Mouse (Mus musculus): ENCODE measurements at regions not wholly inside any gene's neighbourhood (a gene's known extent, or its start where the extent isn't known, plus 50 kb on each side); places are given as distances from the start of the nearest gene placed in this dataset.
A peak's percentile ranks its signal among the peaks of the same experiment; 100 is the strongest.

DNA sequence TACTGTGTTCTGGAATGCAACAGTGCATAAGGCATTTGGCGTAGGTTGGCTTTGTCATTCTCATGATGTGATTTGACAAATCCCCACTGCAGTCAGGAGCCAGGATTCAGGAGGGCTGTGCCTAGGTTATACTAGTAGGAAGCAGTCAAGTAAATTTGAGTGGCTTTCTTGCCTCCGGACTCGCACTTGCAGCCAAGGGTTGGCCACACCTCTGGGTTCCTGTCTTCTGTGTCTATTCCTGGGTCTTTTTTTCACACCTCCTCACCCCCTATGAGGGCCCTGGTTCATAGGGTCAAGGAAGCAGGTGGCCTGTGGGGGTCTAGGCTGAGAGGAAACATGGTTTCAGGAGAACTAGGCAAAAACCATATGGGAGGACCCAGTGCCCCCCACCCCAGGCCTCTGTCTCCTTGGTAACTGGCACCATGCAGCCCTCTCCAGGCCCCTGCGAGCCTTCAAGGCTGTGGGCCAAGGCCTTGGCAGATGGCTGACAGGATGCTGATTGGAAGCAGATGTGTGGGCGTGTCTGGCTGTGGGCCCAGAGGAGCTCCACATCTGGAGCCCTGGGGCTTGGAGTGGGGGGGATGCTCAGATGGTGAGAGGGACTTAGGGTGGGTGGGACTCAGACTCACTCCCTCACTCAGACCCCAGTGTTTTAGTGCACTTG is 195.7 kb downstream of the Rgs3 start:
- peak; percentile 15 for ATAC-seq

DNA sequence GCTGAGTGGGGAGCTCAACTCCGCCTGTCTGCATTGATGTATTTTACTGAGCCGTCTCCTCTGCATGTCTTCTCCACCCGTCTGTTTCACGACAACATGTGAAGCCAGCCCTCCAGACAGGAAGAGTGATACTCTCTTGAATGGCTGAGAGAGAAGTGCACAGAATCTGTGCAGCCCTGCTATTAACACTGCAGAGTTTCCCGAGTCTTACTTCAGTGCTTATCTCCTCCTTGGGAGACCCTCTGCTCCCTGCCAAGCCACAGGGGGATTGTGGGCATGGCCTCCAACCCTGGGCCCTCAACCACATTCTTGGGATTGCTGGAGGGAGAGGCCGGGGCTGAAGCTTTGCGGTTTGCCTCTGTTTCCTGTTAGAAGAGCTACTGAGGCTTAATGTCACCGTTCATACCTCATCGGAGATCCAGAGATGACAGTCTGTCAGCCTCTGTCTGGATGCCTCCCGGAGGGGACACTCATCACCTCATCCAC is 197.1 kb downstream of the Rgs3 start:
- peak; percentile 87 for ATAC-seq

DNA sequence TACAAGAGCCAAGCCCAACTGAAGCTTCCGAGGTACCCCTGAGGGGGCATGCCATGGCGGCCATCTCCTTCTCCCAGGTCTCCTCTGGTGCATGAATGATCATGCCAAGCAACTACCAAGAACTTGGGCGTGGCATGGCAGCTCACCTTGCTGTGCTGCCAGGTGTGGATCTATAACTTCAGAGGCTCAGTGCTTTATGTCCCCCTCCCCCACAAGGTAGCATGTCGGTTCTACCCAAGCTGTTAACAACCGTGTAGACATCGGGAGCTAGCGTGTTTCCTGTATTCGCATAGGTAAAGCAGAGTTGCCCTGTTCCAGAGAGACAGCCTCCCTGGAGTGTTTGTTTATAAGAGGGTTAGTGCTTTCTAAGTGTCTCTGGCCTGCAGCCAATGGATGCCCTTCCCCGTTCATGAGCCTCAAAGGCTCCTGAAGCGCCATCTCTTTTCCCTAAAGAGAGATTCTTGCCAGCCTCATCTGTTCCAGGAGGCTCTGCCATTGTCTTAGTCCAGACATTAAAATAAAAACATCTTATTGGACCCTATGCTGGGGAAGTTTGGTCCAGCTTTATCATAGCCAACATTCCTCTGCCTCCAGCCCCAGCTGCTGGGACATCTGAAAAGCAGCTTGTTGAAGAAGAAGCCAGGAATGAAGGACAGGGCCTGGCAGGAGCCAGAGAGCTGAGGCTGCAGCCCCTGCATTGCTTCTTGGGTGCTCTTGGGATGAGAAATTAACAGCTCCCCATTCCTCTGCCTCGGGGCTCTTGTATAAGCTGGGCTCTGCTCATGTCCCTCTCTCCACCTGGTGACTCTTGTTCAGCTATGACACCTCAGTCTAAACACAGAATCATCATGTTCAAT is 201.3 kb downstream of the Rgs3 start:
- ATAC-seq = no peak

DNA sequence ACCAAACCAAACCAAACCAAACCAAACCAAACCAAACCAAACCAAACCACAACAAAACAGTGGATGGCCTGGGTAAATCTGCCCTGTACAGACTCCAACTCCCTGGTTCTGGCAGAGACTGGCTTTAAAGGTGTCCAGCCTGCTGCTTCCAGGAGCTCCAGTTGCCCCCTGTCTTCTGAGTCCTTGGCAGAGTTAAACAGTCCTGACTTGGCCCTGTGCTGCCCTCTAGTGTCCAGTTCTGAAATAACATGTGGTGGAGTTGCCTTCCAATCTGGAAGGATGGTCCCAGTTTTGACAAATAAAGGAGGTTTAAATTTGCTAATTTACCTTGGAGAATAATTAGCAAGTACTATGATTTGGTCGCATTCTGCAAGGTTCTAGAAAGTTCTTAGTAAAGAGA is 202.0 kb downstream of the Rgs3 start:
- peak; percentile 20 for ATAC-seq

DNA sequence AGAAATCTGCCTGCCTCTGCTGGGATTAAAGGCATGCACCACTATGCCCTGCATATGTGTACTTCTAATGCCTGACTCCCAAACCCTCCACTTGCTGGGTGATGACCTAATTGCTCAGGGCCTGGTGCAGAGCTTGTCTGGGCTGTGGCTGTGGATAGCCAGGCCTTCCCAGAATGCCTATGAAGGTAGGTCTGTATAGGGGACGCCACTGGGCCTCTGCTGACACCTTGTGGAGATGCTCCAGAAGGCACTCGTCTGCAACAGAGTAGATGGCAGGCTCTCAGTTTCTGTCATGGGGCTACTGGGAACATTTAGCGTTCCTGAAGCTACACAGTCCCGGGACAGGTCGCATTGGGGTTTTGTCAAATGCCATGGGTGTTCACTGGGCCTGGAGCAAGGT is 201.4 kb upstream of the Zfp618 start:
- peak; percentile 94 for ATAC-seq

DNA sequence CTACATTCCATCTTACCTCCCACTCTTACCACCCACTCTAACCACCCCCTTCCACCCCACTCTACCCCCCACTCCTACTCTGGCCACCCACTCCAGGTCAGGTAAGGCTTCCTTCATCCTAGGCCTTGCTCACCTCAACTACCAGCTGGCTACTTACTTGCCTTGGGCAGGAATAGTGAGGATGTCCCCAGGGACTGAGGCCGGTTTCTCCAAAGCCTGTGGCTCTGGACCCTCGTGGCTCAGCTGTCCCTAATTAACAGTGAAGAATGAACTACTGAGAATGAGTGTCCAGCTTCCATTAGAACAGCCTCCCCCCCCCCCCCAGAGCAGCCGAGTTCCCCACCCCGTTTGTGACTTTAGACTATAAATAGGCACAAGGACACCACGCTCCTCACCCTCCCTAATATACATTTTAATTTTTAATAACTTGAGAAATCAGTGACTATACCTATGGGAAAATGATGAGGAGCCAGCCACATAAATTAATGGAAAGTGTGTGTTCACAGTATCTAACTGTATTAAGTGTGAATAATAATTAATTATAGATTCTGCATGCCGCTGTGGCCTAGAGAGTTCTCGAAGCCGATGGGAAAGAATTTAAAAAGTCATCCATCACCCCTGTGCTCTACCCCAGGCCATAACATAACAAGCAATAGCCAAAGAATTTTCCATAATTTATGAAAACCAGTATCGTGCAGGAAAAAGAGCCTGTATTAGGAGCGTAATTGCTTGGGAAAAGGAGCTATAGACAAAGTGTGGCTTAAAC is 195.7 kb upstream of the Zfp618 start:
- no peak for ATAC-seq

DNA sequence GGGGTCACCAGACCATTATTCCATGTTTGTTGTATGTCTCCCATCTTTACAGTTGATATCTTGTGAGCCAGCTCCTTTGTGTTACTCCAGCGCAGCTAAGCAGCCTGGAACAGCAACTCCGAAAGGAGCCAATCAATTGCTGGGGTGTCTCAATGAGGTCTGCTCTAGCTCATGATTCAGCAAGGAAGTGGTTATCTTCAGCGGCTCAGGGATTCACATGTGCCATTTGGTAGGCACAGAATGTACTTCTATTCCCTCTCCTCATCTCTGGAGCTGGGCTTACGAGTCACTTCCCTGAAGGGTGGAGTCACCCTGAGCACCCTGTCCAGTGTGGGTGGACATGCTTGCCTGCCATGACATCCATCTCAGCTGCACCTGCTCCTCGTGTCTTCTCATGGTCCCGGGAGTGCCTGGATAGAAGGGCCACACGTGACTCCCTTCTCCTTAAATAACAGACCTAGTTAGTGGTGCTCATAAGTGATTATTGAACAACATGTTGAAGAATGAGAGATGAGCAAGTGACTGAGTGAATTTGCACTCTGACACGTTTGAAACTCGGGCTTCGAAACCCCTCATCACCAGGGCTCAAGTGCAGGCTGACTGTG is 190.3 kb upstream of the Zfp618 start:
- ATAC-seq = no peak

DNA sequence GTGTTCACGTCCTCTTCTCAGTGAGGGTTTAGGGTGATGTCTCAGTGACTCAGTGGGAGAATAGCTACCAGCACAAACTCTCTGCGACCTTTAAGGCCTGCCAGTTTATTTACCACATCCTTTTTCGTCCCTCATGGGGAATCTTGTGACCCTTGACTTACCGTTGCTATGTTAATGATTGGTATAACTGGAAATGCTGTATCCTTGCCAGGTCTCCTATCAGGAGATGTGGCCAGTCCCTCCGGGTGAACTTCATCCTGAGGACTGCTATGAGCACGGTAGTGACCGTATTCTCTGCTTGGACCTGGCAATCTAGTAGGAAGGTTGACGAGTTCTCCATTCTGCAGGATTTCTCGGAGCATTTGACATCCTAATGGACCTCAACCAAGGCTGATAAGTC is 188.5 kb upstream of the Zfp618 start:
- no peak for ATAC-seq

DNA sequence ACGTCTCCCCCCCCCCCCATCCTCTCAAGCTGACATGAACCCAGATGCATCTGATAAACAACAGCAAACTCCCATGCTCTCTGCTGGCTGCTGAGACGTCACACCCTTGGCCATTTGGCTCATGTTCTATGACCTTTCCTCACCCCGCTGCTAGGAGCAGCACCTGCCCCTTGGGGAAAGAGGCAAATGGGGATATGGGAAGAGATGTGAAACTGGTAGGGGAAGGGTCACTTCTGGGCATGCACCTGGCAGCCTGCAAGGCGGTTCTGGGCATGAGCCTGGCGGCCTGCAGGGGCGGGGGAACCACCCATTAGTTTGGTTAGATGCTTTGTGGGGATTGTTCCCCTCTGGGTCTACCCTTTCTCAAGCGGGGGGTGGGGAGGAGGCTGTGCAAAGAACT is 187.9 kb upstream of the Zfp618 start:
- ATAC-seq = no peak

DNA sequence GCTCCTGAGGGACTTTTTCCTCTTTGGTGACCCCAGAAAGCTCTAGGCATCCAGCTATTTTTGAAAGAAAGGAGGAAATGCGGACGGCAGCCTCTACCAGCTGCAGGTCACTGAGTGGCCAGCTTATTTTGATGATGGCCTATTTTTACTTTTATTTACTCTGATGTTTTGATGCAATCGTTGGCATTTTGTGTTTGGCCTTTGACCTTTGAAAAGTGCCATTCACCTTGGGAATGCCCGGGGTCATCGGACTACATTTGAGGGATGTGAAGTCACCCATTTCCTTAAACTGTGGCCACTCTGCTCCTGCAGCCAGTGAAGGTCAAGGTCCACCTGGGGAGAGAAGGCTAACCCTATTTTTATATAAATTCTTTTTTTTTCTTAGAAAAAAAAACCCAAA is 186.8 kb upstream of the Zfp618 start:
- no peak for ATAC-seq

DNA sequence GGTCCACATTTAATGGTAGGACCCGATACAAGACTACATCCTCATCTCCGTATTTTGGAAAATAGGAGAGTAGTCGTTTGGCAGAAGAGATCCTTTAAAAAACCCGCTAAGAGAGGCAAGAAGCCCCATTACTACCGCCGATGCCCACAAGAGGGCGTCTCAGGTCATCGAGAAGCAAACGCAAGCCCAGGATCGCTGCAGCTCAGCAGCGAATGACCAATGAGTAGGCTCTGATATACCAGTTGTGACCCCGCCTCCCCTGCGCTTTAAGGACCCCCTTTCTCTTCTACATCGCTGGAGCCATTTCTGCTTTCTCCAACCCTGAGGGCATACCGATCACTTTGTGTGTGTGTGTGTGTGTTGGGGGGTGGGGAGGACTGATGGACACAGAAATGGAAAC is 185.0 kb upstream of the Zfp618 start:
- ATAC-seq = peak; percentile 88

DNA sequence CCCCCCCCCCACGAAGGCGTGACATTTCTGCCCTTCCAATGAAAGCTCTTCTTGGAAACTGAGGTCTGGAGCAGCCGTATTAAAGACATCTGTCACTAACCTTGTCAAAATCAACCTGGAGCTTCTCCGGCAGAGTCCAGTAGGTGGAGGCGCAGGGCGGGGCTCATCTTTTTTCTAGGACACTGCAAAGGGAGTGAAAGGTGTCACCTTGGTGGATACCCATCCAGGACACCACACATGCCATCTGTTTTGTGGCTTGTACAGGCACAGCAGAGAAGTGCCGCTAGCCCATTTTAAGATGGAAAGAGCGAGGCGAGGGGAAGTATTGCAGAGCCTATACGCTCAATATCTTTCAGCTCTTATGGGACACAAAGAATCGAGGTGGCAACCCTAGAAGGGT is 184.5 kb upstream of the Zfp618 start:
- peak; percentile 21 for ATAC-seq

DNA sequence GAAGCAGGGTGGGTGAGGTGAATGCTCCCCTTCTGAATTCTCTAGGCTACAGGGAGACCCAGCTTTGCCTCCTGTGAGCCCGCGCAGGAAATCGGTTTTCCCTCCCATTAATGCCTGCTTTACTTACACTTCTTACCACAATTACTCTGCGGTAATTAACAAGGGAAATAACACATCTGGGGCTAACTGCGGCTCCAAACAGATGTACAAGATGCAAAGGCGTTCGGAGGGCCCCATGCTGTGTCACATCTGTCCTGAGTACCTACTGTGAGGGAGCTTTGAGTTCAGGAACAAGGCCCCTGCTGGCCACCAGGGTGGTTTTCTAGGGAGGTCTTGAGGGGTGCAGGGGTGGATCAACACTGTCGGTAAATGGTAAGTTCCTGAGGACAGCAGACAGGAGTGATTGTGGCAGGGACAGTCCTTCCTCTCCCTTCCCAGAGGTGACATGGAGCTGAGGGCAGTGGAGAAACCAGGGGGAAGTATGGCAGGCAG is 184.0 kb upstream of the Zfp618 start:
- peak; percentile 13 for ATAC-seq

DNA sequence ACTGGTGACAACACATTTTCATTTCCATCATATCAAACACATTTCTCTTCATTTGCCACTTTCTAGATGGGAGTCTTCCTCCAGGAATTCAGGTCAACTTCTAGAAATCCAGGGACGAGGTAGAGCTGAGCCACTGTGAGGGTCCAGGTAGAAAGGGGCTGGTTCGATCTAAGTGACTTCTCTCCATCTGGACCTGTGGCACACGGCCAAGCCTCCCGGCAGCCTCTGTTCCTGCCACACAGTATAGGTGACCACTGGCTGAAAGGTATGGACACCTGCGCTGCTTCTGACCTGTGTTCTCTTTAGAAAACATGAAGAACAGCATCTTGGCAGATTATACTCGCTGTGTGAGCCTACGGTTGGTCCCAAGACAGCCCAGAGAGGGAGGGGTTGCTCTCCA is 179.7 kb upstream of the Zfp618 start:
- no peak for ATAC-seq

DNA sequence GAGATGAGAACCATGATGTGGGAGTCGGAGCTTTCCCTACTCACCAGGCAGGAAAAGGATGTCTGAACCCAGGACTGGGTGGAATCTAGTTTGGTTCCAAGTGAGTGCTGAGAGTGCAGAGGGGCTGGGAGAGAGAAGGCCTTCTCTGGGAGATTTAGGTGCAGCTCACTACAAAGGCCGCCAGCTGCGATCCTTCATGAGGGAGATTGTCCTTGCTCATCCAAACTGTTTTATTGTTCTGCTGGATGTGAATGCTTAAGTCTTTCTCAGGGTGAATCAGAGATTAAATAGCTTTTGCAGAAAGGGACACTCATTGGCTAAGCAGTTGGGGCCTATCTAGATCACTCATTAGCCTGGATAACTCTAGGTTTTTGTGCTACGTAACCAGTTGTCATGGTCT is 175.7 kb upstream of the Zfp618 start:
- no peak for ATAC-seq

DNA sequence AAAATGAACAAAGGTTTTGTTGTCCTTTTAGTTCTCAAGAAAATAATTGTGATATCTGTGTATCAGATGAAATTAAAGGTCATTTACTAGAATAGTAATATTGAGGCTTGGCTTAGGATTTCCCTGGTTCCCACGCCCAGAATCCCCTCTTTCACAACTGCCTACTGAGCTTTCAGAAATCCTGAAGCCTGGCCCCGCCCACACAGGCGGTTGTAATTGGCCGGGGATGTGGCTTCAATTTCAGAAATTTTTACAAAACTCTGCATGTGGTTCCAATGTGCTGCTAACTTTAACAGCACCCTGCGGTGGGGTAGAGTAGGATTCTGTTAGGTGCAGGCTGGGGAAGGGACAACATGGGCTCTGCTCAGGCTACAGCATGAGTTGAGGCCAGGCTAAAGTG is 171.8 kb upstream of the Zfp618 start:
- ATAC-seq = no peak

DNA sequence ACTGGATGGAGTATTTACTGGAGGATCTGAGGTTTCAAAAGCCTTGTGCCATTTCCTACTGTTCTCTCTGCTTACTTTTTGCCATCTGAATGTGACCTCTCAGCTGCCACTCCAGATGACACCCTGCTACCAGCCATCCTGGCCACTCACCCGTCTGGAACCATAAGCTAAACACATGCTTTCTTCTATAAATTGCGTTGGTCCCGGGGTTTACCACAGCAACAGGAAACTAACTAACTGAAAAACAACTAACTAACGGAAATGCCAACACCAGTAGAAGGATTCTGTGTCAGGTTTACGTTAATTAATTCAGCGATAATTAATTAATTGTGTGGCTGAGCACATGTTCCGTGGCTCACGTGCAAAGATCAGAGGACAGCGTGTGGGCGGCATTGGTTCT is 169.8 kb upstream of the Zfp618 start:
- peak; percentile 86 for ATAC-seq

DNA sequence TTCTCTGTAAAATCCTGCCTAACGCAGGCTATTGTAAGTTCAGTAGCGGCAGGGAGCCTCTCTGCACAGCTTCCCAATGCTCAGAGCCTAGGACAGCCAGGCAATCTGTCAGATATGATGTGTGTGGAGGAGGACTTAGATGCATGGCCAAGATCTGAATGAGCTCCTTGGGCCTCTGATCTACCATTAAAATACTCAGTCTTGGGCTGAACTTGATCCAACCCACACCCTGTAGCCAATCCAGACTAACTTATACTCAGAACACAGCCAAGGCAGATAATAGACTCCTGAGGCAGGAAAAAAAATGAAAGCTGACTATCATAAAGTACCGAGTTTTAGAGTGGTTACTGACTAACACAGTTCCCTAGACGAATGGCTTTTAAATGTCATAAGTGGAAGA is 165.4 kb upstream of the Zfp618 start:
- ATAC-seq = no peak

DNA sequence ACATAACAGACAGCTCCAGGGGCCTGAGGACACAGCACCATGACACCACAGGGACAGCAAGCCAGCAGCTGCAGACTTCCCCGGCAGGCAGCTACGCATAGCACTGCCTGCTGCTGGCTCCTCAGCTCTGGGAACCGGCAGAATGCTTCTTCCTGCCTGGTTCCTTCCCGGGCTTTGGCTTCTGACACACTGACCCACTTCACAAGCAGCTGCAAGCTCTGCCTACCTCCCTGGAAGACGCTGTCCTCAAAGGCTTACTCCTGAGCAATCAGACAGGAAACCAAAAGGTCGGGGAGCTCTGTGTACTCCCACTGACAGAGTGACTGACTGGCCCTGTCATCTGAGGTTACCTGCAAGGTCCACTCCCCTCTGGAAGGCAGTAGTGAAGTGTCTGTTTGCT is 159.5 kb upstream of the Zfp618 start:
- ATAC-seq = peak; percentile 75

DNA sequence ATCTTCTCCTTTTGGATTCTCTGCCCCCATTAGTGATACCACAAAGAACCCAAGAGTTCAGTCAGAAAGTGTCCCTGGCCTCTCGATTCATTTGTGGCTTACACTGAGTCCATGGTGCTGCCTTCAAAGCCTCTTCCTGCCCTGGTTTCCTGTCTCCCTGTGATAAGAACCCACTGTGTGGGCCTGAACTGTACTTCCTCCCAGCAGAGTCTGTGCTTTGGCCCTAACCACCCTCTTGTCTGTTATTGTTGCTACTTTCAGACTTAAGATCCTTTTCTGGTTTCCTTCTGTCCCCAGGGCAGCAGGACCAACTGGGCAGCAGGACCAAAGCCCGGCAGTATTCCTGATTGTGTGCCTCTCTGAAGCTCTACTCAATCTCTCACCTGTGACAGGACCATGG is 158.6 kb upstream of the Zfp618 start:
- peak; percentile 93 for ATAC-seq

DNA sequence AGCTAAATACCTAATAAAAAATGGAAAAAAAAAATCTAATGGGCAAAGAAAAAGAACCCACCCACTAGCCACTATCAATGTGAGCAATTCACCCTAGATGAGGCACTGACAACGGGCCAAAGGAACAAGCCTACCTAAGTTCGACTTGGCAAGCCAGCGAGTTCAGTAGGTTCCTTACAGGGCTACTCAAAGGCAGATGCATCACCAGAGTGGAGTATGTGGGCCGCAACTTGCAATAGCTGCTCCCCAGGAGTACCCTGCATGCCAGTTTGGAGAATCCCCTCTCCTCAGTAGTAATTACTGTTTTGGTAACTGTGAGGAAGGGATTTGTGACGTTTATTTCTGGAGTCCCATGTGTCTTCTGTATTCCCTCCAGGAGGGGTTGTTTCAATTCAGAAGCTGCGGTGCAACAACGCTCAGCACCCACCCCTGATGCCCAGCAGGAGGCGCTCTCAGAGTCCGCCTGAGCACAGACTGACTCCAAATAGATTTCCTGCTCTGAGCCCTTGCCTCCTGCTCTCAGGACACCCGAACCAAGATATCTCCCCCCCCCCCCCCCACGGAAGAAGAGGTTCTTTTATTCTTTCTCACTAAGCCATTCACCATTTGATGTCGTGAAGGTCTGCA is 157.3 kb upstream of the Zfp618 start:
- ATAC-seq = no peak

DNA sequence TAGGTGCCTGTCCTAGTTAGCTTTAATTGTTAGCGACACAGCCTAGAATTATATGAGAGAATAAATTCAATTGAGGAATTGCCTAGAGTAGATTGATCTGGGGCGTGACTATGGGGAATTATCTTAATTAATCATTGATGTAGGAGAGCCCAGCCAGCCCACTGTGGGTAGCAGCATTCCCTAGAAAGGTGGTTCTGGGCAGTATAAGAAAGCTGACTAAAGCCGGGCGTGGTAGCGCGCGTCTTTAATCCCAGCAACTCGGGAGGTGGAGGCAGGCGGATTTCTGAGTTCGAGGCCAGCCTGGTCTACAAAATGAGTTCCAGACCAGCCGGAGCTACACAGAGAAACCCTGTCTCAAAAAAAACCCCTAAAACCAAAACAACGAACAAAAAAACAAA is 156.8 kb upstream of the Zfp618 start:
- no peak for ATAC-seq

Data from inflammation-experienced regulatory T-cells, adult 6 months (primary cell).